Mouse (Mus musculus): ENCODE results near the gene Ankzf1. TPM values are rescaled to one million over a fixed set of nuclear protein-coding genes. Genes with fewer than 3 reads are reported as not detected.
"Not testable (repeated sequence)": the region's sequence is repeated elsewhere in the genome, so short reads cannot be mapped to it uniquely, and the experiment has no call there.

Gene Ankzf1
- total and polyA plus RNA-seq, 2 experiments, result 16.6 to 17.7 TPM

DNA sequence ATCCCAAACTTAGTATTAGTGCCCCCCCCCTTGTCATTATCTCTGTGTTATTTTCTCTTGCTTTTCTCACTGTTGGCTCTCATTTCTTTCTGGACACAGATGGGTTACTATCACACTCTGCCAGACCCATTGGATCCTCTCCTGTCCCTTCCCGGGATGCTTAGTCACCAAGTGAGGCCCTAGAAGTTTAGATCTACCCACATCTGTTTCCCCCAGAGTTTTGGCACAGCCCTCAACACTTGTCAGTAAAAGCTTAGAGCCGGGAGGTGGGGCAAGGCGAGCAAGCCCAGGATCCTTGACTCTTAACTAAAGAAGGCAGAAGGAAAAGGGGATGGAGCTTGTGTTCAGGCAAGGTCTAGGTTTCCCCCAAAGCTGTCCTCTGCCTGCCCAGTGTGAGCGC, 37.2 kb downstream of the Ankzf1 start:
- no peak for DNase-seq (ENCODE audit: extremely low read depth, low read depth, low spot score)
- no peaks in the 10 kb centered on the region for H3K27me3 ChIP-seq (ENCODE audit: control insufficient read depth, insufficient read depth, low read length)
- H3K9ac ChIP-seq (ENCODE audit: low read depth, low read length), result no peak overlapping the region
- no peaks in the 10 kb centered on the region for H3K4me1 ChIP-seq (ENCODE audit: control insufficient read depth, insufficient read depth, low read length)
- no peaks in the 10 kb centered on the region for H3K79me2 ChIP-seq (ENCODE audit: control insufficient read depth, insufficient read depth, low read length)
- H3K4me3 ChIP-seq (ENCODE audit: insufficient read depth, low read depth, low read length), result no peak overlapping the region
- no peaks in the 10 kb centered on the region for H3K36me3 ChIP-seq (ENCODE audit: control insufficient read depth, insufficient read depth, low read length)
- 72% methylated on average over 4 of the region's 4 CpGs for WGBS
- TF ChIP-seq CTCF (IDR thresholded peaks at IDR 0.05; ENCODE audit: low read depth, low read length) (no peak), POLR2A (IDR thresholded peaks at IDR 0.05; ENCODE audit: extremely low read depth, insufficient read depth, low read length) (no peak)
- no peak overlapping the region for H3K27ac ChIP-seq (replicated peaks; ENCODE audit: insufficient read depth, low read depth, low read length)

- peaks cover 2% of the 10 kb centered on the region for H3K4me1 ChIP-seq (ENCODE audit: control insufficient read depth, insufficient read depth, low read length)
Observed at GRCm38 (mm10) chr1:75230335-75230994, 38.5 kb downstream of the Ankzf1 start.

DNA sequence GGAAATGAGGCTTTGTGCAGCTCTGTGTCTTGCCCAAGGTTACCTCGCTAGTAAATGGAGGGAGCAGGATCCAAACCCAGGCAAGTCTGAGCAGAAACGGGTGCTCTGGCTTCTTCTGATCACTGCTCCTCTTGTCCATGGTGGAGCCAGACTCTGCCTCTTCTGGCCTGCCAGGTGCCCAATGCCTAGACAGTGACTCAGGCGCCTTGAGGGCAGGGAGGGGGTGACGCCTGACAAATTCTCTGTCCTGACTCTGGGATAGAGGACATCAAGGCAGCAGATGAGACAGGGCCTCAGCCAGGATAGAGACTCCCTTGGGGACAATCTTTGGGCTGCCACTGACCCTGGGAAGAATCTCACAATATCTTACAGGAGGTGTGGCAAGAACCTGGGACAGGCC, 39.3 kb downstream of the Ankzf1 start:
- TF ChIP-seq POLR2A (IDR thresholded peaks at IDR 0.05; ENCODE audit: extremely low read depth, insufficient read depth, low read length) (no peak), CTCF (IDR thresholded peaks at IDR 0.05; ENCODE audit: low read depth, low read length) (no peak)
- H3K27ac ChIP-seq (replicated peaks; ENCODE audit: insufficient read depth, low read depth, low read length), result no peak overlapping the region
- H3K79me2 ChIP-seq (ENCODE audit: control insufficient read depth, insufficient read depth, low read length), result no peaks in the 10 kb centered on the region
- H3K4me3 ChIP-seq (ENCODE audit: insufficient read depth, low read depth, low read length), result no peak overlapping the region
- no peak for DNase-seq (ENCODE audit: extremely low read depth, low read depth, low spot score)
- 84% methylated on average over 4 of the region's 4 CpGs for WGBS
- H3K9ac ChIP-seq (ENCODE audit: low read depth, low read length), result no peak overlapping the region
- peaks cover 2% of the 10 kb centered on the region for H3K4me1 ChIP-seq (ENCODE audit: control insufficient read depth, insufficient read depth, low read length)
- H3K36me3 ChIP-seq (ENCODE audit: control insufficient read depth, insufficient read depth, low read length), result no peaks in the 10 kb centered on the region
- no peaks in the 10 kb centered on the region for H3K27me3 ChIP-seq (ENCODE audit: control insufficient read depth, insufficient read depth, low read length)

More at GRCm38 (mm10) chr1:75230335-75230994, 38.5 kb downstream of the Ankzf1 start:
- H3K27ac ChIP-seq (replicated peaks; ENCODE audit: insufficient read depth, low read depth, low read length), result no peak overlapping the region
- WGBS, result 78% methylated on average over 7 of the region's 7 CpGs
- H3K79me2 ChIP-seq (ENCODE audit: control insufficient read depth, insufficient read depth, low read length), result no peaks in the 10 kb centered on the region
- H3K36me3 ChIP-seq (ENCODE audit: control insufficient read depth, insufficient read depth, low read length), result no peaks in the 10 kb centered on the region
- H3K27me3 ChIP-seq (ENCODE audit: control insufficient read depth, insufficient read depth, low read length), result no peaks in the 10 kb centered on the region
- TF ChIP-seq POLR2A (IDR thresholded peaks at IDR 0.05; ENCODE audit: extremely low read depth, insufficient read depth, low read length) (no peak), CTCF (IDR thresholded peaks at IDR 0.05; ENCODE audit: low read depth, low read length) (no peak)
- no peak overlapping the region for H3K9ac ChIP-seq (ENCODE audit: low read depth, low read length)
- H3K4me3 ChIP-seq (ENCODE audit: insufficient read depth, low read depth, low read length), result no peak overlapping the region
- DNase-seq (ENCODE audit: extremely low read depth, low read depth, low spot score), result no peak

GRCm38 (mm10) chr1:75231664-75232152, 39.8 kb downstream of the Ankzf1 start, which contains the start of gene A630095N17Rik:
TSS of gene A630095N17Rik (minus strand) at chr1:75232102.
- Histone ChIP-seq H3K4me1 (ENCODE audit: control insufficient read depth, insufficient read depth, low read length) (peaks cover 2% of the 10 kb centered on the region), H3K36me3 (ENCODE audit: control insufficient read depth, insufficient read depth, low read length) (no peaks in the 10 kb centered on the region), H3K27ac (replicated peaks; ENCODE audit: insufficient read depth, low read depth, low read length) (no peak within 1 kb of the TSS), H3K27me3 (ENCODE audit: control insufficient read depth, insufficient read depth, low read length) (no peaks in the 10 kb centered on the region), H3K9ac (ENCODE audit: low read depth, low read length) (no peak within 1 kb of the TSS), H3K79me2 (ENCODE audit: control insufficient read depth, insufficient read depth, low read length) (0 out of 2 replicates have a peak, but pooled peaks cover 2% of the 10 kb centered on the region), H3K4me3 (ENCODE audit: insufficient read depth, low read depth, low read length) (no peak within 1 kb of the TSS)
- WGBS, result 83% methylated on average over 5 of the region's 5 CpGs
- TF ChIP-seq POLR2A (IDR thresholded peaks at IDR 0.05; ENCODE audit: extremely low read depth, insufficient read depth, low read length), result no peak
- TF ChIP-seq CTCF (IDR thresholded peaks at IDR 0.05; ENCODE audit: low read depth, low read length), result no peak
- no peak for DNase-seq (ENCODE audit: extremely low read depth, low read depth, low spot score)

- not testable (repeated sequence) for H3K27me3 ChIP-seq (ENCODE audit: control insufficient read depth, insufficient read depth, low read length); H3K27ac ChIP-seq (replicated peaks; ENCODE audit: insufficient read depth, low read depth, low read length); H3K4me3 ChIP-seq (ENCODE audit: insufficient read depth, low read depth, low read length); DNase-seq (ENCODE audit: extremely low read depth, low read depth, low spot score); H3K9ac ChIP-seq (ENCODE audit: low read depth, low read length); H3K36me3 ChIP-seq (ENCODE audit: control insufficient read depth, insufficient read depth, low read length); H3K4me1 ChIP-seq (ENCODE audit: control insufficient read depth, insufficient read depth, low read length); H3K79me2 ChIP-seq (ENCODE audit: control insufficient read depth, insufficient read depth, low read length)
- 80% methylated on average over 4 of the region's 4 CpGs for WGBS
Observed at GRCm38 (mm10) chr1:75232489-75232888, 40.5 kb downstream of the Ankzf1 start.

DNA sequence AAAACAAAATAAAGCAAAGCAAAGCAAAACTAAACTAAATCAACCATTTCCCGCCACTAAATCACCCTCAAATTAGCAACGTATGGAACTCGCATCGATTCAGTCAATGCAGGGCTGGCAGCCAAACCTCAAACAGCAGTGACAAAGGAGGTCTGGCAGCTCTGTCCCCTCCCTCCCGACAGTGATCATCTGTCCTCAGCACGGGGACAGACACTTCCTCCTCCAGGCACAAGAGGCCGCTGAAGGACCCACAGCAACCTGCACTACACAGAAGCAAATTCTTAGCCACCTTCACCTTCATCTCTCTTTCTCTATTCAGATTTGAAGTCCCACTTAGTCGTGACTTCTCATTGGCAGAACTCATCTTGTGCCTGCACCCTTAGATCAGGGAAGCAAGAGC, 42.7 kb downstream of the Ankzf1 start:
- peak; percentile 79 for DNase-seq (ENCODE audit: extremely low read depth, low read depth, low spot score)
- Histone ChIP-seq H3K27ac (replicated peaks; ENCODE audit: insufficient read depth, low read depth, low read length) (no peak overlapping the region), H3K27me3 (ENCODE audit: control insufficient read depth, insufficient read depth, low read length) (no peaks in the 10 kb centered on the region), H3K4me1 (ENCODE audit: control insufficient read depth, insufficient read depth, low read length) (peaks cover 12% of the 10 kb centered on the region), H3K79me2 (ENCODE audit: control insufficient read depth, insufficient read depth, low read length) (peaks cover 6% of the 10 kb centered on the region; the same call in 1 of the 2 replicates), H3K9ac (ENCODE audit: low read depth, low read length) (no peak overlapping the region; the same call in 1 of the 2 replicates), H3K4me3 (ENCODE audit: insufficient read depth, low read depth, low read length) (no peak overlapping the region), H3K36me3 (ENCODE audit: control insufficient read depth, insufficient read depth, low read length) (peaks cover under 1% of the 10 kb centered on the region)
- WGBS, result 2% methylated on average over 8 of the region's 8 CpGs
- TF ChIP-seq POLR2A (IDR thresholded peaks at IDR 0.05; ENCODE audit: extremely low read depth, insufficient read depth, low read length) (no peak), CTCF (IDR thresholded peaks at IDR 0.05; ENCODE audit: low read depth, low read length) (peak; percentile 87)

All from liver, adult 2 months (tissue).